Mouse (Mus musculus) kidney, adult 2 months (tissue): Measurements from ENCODE around the gene E2f4.

Source experiments
- CTCF ChIP-seq: fragments of 200-500 bp; conservative IDR thresholded peaks from 2 replicates; pipeline ENCODE4 v1.5.1; 2011; ENCODE audit warnings: low read depth, mild to moderate bottlenecking, control low read depth, low read length, moderate library complexity, mixed read lengths; ENCODE audit not compliant: insufficient read depth, insufficient read length
- POLR2A ChIP-seq: fragments of 200-500 bp; IDR thresholded peaks from one replicate; pipeline ENCODE4 v1.6.1; 2011; ENCODE audit warnings: low read depth, low read length, control low read depth

DNA sequence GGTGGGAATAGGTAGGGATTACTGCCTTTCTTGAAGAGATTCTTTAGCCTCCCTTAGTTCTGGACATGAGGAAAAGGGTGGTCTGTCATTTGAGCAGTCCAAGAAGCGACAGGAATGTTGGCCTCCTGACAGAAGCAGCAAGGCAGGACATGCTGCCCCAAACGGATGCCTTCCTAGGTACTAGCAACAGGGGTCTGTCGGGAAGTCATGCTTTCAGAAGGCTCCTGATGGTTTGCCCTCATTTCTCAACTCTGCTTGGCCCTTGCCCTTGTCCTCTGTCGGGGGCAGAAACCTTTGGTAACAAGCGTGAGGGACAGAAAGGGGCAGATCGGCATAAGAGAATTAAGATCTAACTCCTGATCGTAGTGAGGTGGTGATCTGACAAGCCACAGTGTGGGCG lies 12.7 kb downstream of the E2f4 start:
- no peak for TF ChIP-seq POLR2A
- no peak for TF ChIP-seq CTCF
